ENCODE assay signal across 11 mouse cellular contexts in genomic region chr8:71497077-71497645, GRCm38 (mm10). TPM values are rescaled to one million over a fixed set of nuclear protein-coding genes. Genes with fewer than 3 reads are reported as not detected.
A peak's percentile ranks its signal among the peaks of the same experiment; 100 is the strongest.
DNase-seq lines count a peak whose midpoint lies in the region; ATAC-seq and TF ChIP-seq lines count a peak whose summit lies in the region.
"Had no signal": no experiment of that assay in that cellular context is flagged by ENCODE, and none has a peak within 500 bp of the region (broad histone marks: within the 10 kb centered on the region; RNA-seq: fewer than 3 reads in every experiment).

No protein-coding gene starts in this region.

- ATAC-seq in heart, embryonic 12.5 days (ENCODE audit: insufficient number of reproducible peaks, low FRiP score) = no peak
- no peak for ATAC-seq in kidney, postnatal 0 days (replicated peaks; ENCODE audit: low FRiP score, low read depth)
- ATAC-seq: midbrain, embryonic 13.5 days had no signal

- peaks cover 18% of the 10 kb centered on the region for H3K36me3 ChIP-seq in heart, embryonic 12.5 days
- peaks cover 11% of the 10 kb centered on the region for H3K36me3 ChIP-seq in kidney, postnatal 0 days (ENCODE audit: insufficient read depth, low read length)
- peaks cover 26% of the 10 kb centered on the region for H3K36me3 ChIP-seq in limb, embryonic 10.5 days

- DNase-seq in heart, adult 9 months (ENCODE audit: low spot score in 2 of 2) = no peak
- no peak for DNase-seq in kidney, postnatal 0 days (ENCODE audit: low spot score)
- no peak for DNase-seq in kidney, postnatal 10 days
- peak; percentile 77 for DNase-seq in cerebellum, adult 9-10 months
- DNase-seq in limb, embryonic 10.5 days (ENCODE audit: low spot score) = no peak
- DNase-seq in B cell, adult 2 months = no peak
- no peak for DNase-seq in T-cell, adult 2 months (ENCODE audit: low spot score)

- TF ChIP-seq CTCF in kidney, postnatal 0 days (IDR thresholded peaks at IDR 0.05; ENCODE audit: low read depth) = no peak

- peaks cover 50% of the 10 kb centered on the region for H3K4me1 ChIP-seq in heart, embryonic 12.5 days (replicated peaks)
- peaks cover 28% of the 10 kb centered on the region for H3K4me1 ChIP-seq in kidney, postnatal 0 days (replicated peaks; ENCODE audit: insufficient read depth, low read length)
- H3K4me1 ChIP-seq in limb, embryonic 10.5 days = peaks cover 51% of the 10 kb centered on the region

- no peak overlapping the region for H3K4me2 ChIP-seq in heart, embryonic 12.5 days
- H3K4me2 ChIP-seq in kidney, postnatal 0 days (ENCODE audit: low read length) = no peak overlapping the region
- H3K4me2 ChIP-seq: forebrain, embryonic 12.5 days; midbrain, embryonic 13.5 days had no signal

- peak overlapping the region; percentile 80 for H3K27ac ChIP-seq in heart, embryonic 12.5 days (ENCODE audit: poor library complexity, severe bottlenecking)
- peak overlapping the region; percentile 80 for H3K27ac ChIP-seq in kidney, postnatal 0 days
- peak overlapping the region; percentile 88; the same call in 1 of the 2 replicates for H3K27ac ChIP-seq in limb, embryonic 10.5 days
- H3K27ac ChIP-seq: forebrain, embryonic 12.5 days; midbrain, embryonic 13.5 days had no signal

- WGBS in heart, embryonic 12.5 days = 70% methylated on average over 1 of the region's 1 CpGs
- WGBS in kidney, postnatal 0 days = 88% methylated on average over 1 of the region's 1 CpGs
- 87% methylated on average over 1 of the region's 1 CpGs for WGBS in limb, embryonic 10.5 days

- H3K9me3 ChIP-seq in heart, embryonic 12.5 days (replicated peaks) = no peaks in the 10 kb centered on the region
- H3K9me3 ChIP-seq in kidney, postnatal 0 days (replicated peaks; ENCODE audit: low read length) = no peaks in the 10 kb centered on the region
- no peaks in the 10 kb centered on the region for H3K9me3 ChIP-seq in limb, embryonic 10.5 days (replicated peaks)
- H3K9me3 ChIP-seq: forebrain, embryonic 12.5 days; midbrain, embryonic 13.5 days had no signal

- H3K27me3 ChIP-seq in heart, embryonic 12.5 days (replicated peaks) = no peaks in the 10 kb centered on the region
- H3K27me3 ChIP-seq in kidney, postnatal 0 days (ENCODE audit: insufficient read depth, low read length) = no peaks in the 10 kb centered on the region
- H3K27me3 ChIP-seq in limb, embryonic 10.5 days (ENCODE audit: low read depth, poor library complexity, severe bottlenecking) = no peaks in the 10 kb centered on the region
- H3K27me3 ChIP-seq: midbrain, embryonic 13.5 days had no signal

- H3K4me3 ChIP-seq in heart, embryonic 12.5 days = no peak overlapping the region
- H3K4me3 ChIP-seq in kidney, postnatal 0 days (replicated peaks; ENCODE audit: low read depth, low read length) = no peak overlapping the region
- H3K4me3 ChIP-seq in limb, embryonic 10.5 days = no peak overlapping the region
- H3K4me3 ChIP-seq: forebrain, embryonic 12.5 days; midbrain, embryonic 13.5 days had no signal

- no peak overlapping the region for H3K9ac ChIP-seq in heart, embryonic 12.5 days
- H3K9ac ChIP-seq in kidney, postnatal 0 days (ENCODE audit: low read depth, low read length) = no peak overlapping the region
- H3K9ac ChIP-seq: midbrain, embryonic 13.5 days had no signal

RNA-seq across cellular contexts. Expression of gene Gtpbp3, which starts 9.3 kb away (rescaled TPM):
- 11.6 and 12.8 TPM in 2 replicates for polyA plus RNA-seq in heart, embryonic 12.5 days (2016; fragmentation: Nextera tagmentation; extraction: Ambion mirVana)
- polyA plus RNA-seq in kidney, postnatal 0 days (2015; fragmentation: Nextera tagmentation; extraction: Ambion mirVana) = 14.5 and 14.6 TPM in 2 replicates
- 26.8 and 28.2 TPM in 2 replicates for polyA plus RNA-seq in limb, embryonic 10.5 days (2016; fragmentation: Nextera tagmentation; extraction: Ambion mirVana)

RNA-seq across cellular contexts. Expression of gene Ano8, which starts 11.4 kb away (rescaled TPM):
- polyA plus RNA-seq in heart, embryonic 12.5 days (2016; fragmentation: Nextera tagmentation; extraction: Ambion mirVana) = 2.7 and 3.8 TPM in 2 replicates
- polyA plus RNA-seq in kidney, postnatal 0 days (2015; fragmentation: Nextera tagmentation; extraction: Ambion mirVana) = 0.84 and 1.4 TPM in 2 replicates
- 2.7 and 3.5 TPM in 2 replicates for polyA plus RNA-seq in limb, embryonic 10.5 days (2016; fragmentation: Nextera tagmentation; extraction: Ambion mirVana)

RNA-seq across cellular contexts. Expression of gene Plvap, which starts 14.4 kb away (rescaled TPM):
- 184 and 202 TPM in 2 replicates for polyA plus RNA-seq in heart, embryonic 12.5 days (2016; fragmentation: Nextera tagmentation; extraction: Ambion mirVana)
- 182 and 208 TPM in 2 replicates for polyA plus RNA-seq in kidney, postnatal 0 days (2015; fragmentation: Nextera tagmentation; extraction: Ambion mirVana)
- 74.6 and 77.7 TPM in 2 replicates for polyA plus RNA-seq in limb, embryonic 10.5 days (2016; fragmentation: Nextera tagmentation; extraction: Ambion mirVana)

RNA-seq across cellular contexts. Expression of gene Dda1, which starts 28.2 kb away (rescaled TPM):
- polyA plus RNA-seq in heart, embryonic 12.5 days (2016; fragmentation: Nextera tagmentation; extraction: Ambion mirVana) = 85.4 and 89.9 TPM in 2 replicates
- polyA plus RNA-seq in kidney, postnatal 0 days (2015; fragmentation: Nextera tagmentation; extraction: Ambion mirVana) = 88.0 and 93.7 TPM in 2 replicates
- polyA plus RNA-seq in limb, embryonic 10.5 days (2016; fragmentation: Nextera tagmentation; extraction: Ambion mirVana) = 130 and 138 TPM in 2 replicates

RNA-seq across cellular contexts. Expression of gene Ccdc194, which starts 28.4 kb away (rescaled TPM):
- 0.83 and 1.4 TPM in 2 replicates for polyA plus RNA-seq in heart, embryonic 12.5 days (2016; fragmentation: Nextera tagmentation; extraction: Ambion mirVana)
- 0.19 and 0.20 TPM in 2 replicates for polyA plus RNA-seq in kidney, postnatal 0 days (2015; fragmentation: Nextera tagmentation; extraction: Ambion mirVana)
- 0.65 and 0.78 TPM in 2 replicates for polyA plus RNA-seq in limb, embryonic 10.5 days (2016; fragmentation: Nextera tagmentation; extraction: Ambion mirVana)
- polyA plus RNA-seq: neural tube, embryonic 14.5 days had no signal
